Mouse (Mus musculus) neural tube, embryonic 15.5 days (tissue): Measurements from ENCODE around the gene Gm4779. TPM values are rescaled to one million over a fixed set of nuclear protein-coding genes. Genes with fewer than 3 reads are reported as not detected.
A peak's percentile ranks its signal among the peaks of the same experiment; 100 is the strongest.
"Not testable (repeated sequence)": the region's sequence is repeated elsewhere in the genome, so short reads cannot be mapped to it uniquely, and the experiment has no call there.

Source experiments
- ATAC-seq: fragments of 200-750 bp; cut with Nextera tagmentation; 2 replicates; pipeline ENCODE4 v1.8.0; 2017; ENCODE audit warnings: mild to moderate bottlenecking, moderate TSS enrichment, moderate library complexity; ENCODE audit not compliant: low FRiP score
- H3K27ac ChIP-seq: fragments of 300-500 bp; sonication (generic); replicated peaks from 2 replicates; pipeline ENCODE4 v1.5.1; 2015; ENCODE audit warnings: mild to moderate bottlenecking, inconsistent platforms
- H3K27me3 ChIP-seq: fragments of 300-500 bp; sonication (generic); replicated peaks from 2 replicates; pipeline ENCODE4 v1.6.1; 2015; ENCODE audit warnings: inconsistent platforms
- H3K36me3 ChIP-seq: fragments of 300-500 bp; sonication (generic); 2 replicates; pipeline ENCODE4 v1.6.1; 2015; ENCODE audit warnings: inconsistent platforms
- H3K4me1 ChIP-seq: fragments of 300-500 bp; sonication (generic); 2 replicates; pipeline ENCODE4 v1.6.1; 2015; ENCODE audit warnings: inconsistent platforms
- H3K4me2 ChIP-seq: fragments of 300-500 bp; sonication (generic); 2 replicates; pipeline ENCODE4 v1.6.1; 2015; ENCODE audit warnings: inconsistent platforms, mild to moderate bottlenecking, moderate library complexity
- H3K4me3 ChIP-seq: fragments of 300-500 bp; sonication (generic); replicated peaks from 2 replicates; pipeline ENCODE4 v1.5.1; 2015; ENCODE audit warnings: mild to moderate bottlenecking, inconsistent platforms
- H3K9ac ChIP-seq: fragments of 300-500 bp; sonication (generic); replicated peaks from 2 replicates; pipeline ENCODE4 v1.6.1; 2015; ENCODE audit warnings: mild to moderate bottlenecking, inconsistent platforms
- H3K9me3 ChIP-seq: fragments of 300-500 bp; sonication (generic); replicated peaks from 2 replicates; pipeline ENCODE4 v1.6.1; 2016; ENCODE audit warnings: inconsistent platforms
- WGBS: fragments of 180-500 bp; shearing (Covaris S2); methylation state at CpG from one replicate; pipeline ENCODE4 v1.1.7; 2015; ENCODE audit warnings: mixed read lengths; 5-methylcytosine and 5-hydroxymethylcytosine counted together
- polyA plus RNA-seq: library from polyadenylated mRNA; unstranded; fragments of >200 nt; fragmentation: Nextera tagmentation; extraction: Ambion mirVana; gene quantifications from 2 replicates; pipeline ENCODE4 v1.2.1, GENCODE M21; 2015

The Gm4779 gene
- polyA plus RNA-seq: 0.32 TPM in 1 of 2 replicates, not detected in the other

DNA sequence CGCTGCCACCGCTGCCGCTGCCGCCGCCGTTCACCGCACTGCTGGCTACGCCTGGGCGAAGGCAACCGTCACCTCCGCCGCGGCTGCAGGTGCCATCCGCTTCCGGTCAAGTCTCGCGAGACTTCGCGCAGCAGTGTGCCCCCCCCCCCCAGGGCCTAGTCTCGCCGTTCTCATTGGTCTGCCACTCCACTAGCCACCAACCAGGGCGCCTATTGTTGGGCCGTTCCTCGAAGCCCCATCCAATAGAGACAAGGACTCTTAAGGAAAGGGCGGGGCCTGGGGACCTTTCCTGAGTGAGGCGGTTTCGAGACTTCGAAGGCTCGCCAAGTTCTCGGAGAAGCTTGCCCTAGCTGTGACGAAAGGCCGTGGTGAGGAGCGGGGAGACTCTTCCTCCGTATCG, at the start of gene Gm4779, which contains the start of gene 8030474K03Rik:
Gm4779 (minus strand) TSS at position 82 of the 400 bp plus-strand sequence.
8030474K03Rik (plus strand) TSS at position 315 of the 400 bp plus-strand sequence.
- Histone ChIP-seq H3K4me1 (no peaks in the 10 kb centered on the region), H3K9ac (no peak within 1 kb of the TSS), H3K27me3 (0 out of 2 replicates have a peak, but pooled peaks cover 2% of the 10 kb centered on the region), H3K36me3 (no peaks in the 10 kb centered on the region), H3K27ac (no peak within 1 kb of the TSS), H3K4me3 (no peak within 1 kb of the TSS), H3K4me2 (no peak within 1 kb of the TSS), H3K9me3 (no peaks in the 10 kb centered on the region)
- WGBS: 91% methylated on average over 27 of the region's 35 CpGs
- no peak for ATAC-seq

DNA sequence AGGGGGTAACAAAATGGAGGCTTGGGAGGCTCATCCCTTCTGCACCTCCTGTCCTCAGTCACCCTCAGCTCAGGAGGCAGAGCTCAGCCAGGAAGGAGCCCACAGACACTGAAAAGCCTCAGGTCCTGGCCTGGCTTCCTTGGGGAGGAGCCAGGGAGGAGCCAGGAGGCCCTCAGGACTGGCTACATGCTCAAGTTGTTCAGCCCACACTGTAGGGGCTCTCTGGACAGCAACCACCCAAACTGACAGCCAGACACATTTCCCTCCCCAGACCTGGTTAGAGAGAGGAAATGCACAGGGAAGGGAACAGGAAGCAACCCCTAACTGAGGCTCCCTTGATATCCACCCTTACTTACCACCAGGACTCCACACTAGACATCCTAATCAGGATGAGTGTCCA, 25.8 kb upstream of the Gm4779 start:
- H3K4me1 ChIP-seq, H3K9me3 ChIP-seq, ATAC-seq, H3K4me3 ChIP-seq, H3K27ac ChIP-seq, H3K4me2 ChIP-seq, H3K9ac ChIP-seq, H3K27me3 ChIP-seq, H3K36me3 ChIP-seq: not testable (repeated sequence)

DNA sequence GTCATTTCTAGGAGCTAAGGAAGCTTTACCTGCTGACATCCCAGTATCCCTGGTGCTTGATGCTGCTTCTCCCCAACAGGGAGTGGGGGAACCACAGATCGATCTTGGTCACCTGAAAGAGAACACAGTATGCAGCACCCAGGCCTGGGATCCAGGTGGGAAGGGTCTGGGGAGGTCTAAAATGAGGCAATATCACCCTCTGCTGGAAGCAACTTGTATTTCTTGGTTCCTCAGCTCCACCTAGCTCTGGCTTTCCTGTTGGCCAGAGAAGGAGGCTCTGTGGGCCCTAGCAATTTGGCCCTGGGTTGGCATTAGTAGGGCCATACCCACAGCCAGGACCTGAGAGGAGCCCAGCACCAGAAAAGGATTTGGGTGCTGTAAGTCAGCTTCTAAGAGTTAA, 24.9 kb upstream of the Gm4779 start:
- no peak for ATAC-seq
- Histone ChIP-seq H3K9me3 (no peaks in the 10 kb centered on the region), H3K4me1 (no peaks in the 10 kb centered on the region), H3K36me3 (no peaks in the 10 kb centered on the region), H3K4me3 (no peak overlapping the region), H3K27me3 (peaks cover 11% of the 10 kb centered on the region), H3K4me2 (no peak overlapping the region), H3K9ac (no peak overlapping the region), H3K27ac (no peak overlapping the region)
- 56% methylated on average over 1 of the region's 1 CpGs for WGBS

DNA sequence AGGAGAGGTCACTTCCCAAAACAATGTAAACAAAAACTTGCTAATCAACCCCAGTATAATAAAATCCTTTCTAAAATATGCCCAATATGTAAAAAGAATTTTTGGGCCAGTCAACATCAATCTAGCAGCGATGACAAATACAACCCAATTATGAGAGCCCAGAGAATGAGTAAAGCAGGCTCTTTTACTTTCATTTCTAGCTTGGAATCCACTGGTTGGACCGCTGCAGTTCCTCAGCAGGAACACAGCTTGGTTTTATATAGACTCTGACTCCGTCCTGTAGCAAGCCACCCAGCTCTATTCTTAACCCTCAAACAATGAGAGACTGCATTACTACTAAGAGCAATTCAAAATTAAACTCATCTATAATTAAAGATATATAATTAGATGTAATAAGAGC, 17.5 kb upstream of the Gm4779 start:
- Histone ChIP-seq H3K4me3 (no peak overlapping the region), H3K9me3 (no peaks in the 10 kb centered on the region), H3K27me3 (peaks cover 4% of the 10 kb centered on the region), H3K36me3 (no peaks in the 10 kb centered on the region), H3K27ac (no peak overlapping the region), H3K9ac (no peak overlapping the region), H3K4me1 (no peaks in the 10 kb centered on the region), H3K4me2 (no peak overlapping the region)
- WGBS: 70% methylated on average over 3 of the region's 3 CpGs
- no peak for ATAC-seq

DNA sequence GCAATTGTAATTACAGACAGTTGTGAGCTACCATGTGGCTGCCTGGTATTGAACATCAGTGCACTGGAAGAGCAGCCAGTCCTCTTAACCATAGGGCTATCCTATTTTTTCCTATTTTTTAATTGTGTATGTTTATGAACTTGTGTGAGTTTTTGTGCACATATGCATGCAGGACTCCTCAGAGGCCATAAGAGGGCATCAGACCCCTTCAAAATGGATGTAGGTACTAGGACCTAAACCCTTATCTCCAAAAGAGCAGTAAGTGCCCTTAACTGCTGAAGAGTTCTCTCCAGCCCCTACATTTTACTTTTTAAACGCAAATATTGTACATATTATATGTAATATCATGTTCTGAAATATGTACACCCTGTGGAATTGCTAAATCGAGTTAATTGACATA, 11.3 kb upstream of the Gm4779 start:
- H3K9me3 ChIP-seq: no peaks in the 10 kb centered on the region
- H3K9ac ChIP-seq: no peak overlapping the region
- peaks cover 11% of the 10 kb centered on the region; the same call in 1 of the 2 replicates for H3K27me3 ChIP-seq
- H3K27ac ChIP-seq: no peak overlapping the region
- WGBS: 35% methylated on average over 2 of the region's 2 CpGs
- ATAC-seq: no peak
- no peaks in the 10 kb centered on the region for H3K36me3 ChIP-seq
- H3K4me2 ChIP-seq: no peak overlapping the region
- H3K4me1 ChIP-seq: no peaks in the 10 kb centered on the region
- H3K4me3 ChIP-seq: no peak overlapping the region

DNA sequence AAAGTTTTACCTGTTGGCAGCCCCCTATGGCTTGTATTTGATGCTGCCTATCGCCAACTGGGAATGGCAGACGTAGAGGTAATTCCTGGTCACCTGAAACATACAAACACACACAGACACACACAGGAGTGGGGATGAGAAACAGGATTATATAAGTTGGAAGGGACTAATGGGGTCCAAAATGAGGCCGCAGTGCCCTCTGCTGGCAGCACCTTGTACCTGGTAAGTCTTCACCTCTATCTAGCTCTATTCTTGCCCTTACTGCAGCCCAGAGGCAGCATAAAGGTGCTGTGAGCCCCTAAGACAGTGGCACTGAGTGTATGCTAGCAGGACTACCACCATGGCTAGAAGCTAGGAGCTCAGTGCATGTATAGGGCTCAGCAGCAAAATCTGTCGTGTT, 2.7 kb downstream of the Gm4779 start:
- H3K4me2 ChIP-seq: no peak overlapping the region
- no peak overlapping the region for H3K4me3 ChIP-seq
- no peak overlapping the region for H3K27ac ChIP-seq
- H3K4me1 ChIP-seq: no peaks in the 10 kb centered on the region
- peak; percentile 50; the same call in 1 of the 2 replicates for ATAC-seq
- no peak overlapping the region for H3K9ac ChIP-seq
- H3K9me3 ChIP-seq: no peaks in the 10 kb centered on the region
- 43% methylated on average over 4 of the region's 4 CpGs for WGBS
- no peaks in the 10 kb centered on the region for H3K36me3 ChIP-seq
- 0 out of 2 replicates have a peak, but pooled peaks cover 2% of the 10 kb centered on the region for H3K27me3 ChIP-seq

DNA sequence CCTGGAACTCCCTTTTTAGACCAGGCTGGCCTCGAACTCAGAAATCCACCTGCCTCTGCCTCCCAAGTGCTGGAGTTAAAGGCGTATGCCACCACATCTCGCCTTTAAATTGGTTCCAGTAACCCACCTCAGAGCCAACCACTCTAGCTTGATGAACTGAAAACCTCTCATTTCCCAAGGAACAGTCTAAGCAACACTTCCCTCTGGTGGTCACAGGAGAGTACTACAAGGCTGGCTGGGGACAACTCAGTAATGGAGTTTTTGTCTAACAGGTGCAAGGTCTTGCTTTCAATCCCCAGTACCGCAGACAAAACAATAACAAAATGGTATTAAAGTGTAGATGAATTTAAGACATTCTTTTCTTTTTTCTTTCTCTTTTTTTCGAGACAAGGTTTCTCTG, 22.2 kb downstream of the Gm4779 start:
- H3K4me1 ChIP-seq: no peaks in the 10 kb centered on the region

DNA sequence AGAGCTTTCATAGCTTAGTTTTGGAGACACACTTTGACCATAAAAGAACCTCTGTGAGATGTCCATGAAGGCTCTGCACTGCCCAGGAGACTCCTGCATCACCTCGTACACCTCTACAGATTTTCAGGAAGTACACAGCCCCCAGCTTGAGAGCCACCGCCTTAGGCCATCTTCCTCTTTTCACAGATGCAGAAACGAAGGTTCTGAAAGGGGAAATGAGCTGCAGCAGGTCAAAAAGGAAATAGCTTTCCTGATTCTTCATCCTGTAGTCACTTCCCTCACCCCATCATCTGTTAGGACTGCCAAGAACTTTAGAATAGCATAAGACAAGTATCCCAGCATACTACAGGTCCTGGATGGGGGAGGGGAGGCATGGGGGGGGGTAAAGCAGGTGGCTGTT, 23.9 kb downstream of the Gm4779 start:
- Histone ChIP-seq H3K4me2 (no peak overlapping the region), H3K4me3 (no peak overlapping the region), H3K9me3 (no peaks in the 10 kb centered on the region), H3K36me3 (no peaks in the 10 kb centered on the region), H3K9ac (no peak overlapping the region), H3K4me1 (no peaks in the 10 kb centered on the region), H3K27ac (no peak overlapping the region), H3K27me3 (peaks cover 7% of the 10 kb centered on the region; the same call in 1 of the 2 replicates)
- no peak for ATAC-seq
- 71% methylated on average over 3 of the region's 3 CpGs for WGBS

More for the DNA sequence above, 22.2 kb downstream of the Gm4779 start:
- Histone ChIP-seq H3K36me3 (no peaks in the 10 kb centered on the region), H3K4me2 (no peak overlapping the region), H3K9me3 (no peaks in the 10 kb centered on the region), H3K27ac (no peak overlapping the region), H3K27me3 (peaks cover 4% of the 10 kb centered on the region; the same call in 1 of the 2 replicates), H3K4me3 (no peak overlapping the region), H3K9ac (no peak overlapping the region)
- no peak for ATAC-seq
- WGBS: 44% methylated on average over 5 of the region's 5 CpGs

DNA sequence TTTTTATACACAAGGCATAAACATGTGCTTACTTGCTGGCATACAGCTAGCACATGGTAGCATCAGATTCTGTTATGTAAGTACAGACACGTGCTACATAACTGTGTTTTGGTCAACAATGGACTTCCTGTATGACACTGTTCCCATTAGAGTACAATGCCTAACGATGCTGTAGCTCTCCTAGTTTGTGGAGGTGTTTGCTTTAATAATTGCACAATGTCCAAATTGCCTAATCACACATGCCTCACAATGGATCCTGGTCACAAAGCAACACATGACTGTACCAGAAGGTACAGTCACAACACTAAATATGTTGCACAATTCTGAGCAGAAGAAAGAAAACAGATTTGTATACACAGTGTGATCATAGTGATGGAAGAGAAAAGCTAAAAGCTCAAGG, 24.7 kb downstream of the Gm4779 start:
- no peak overlapping the region for H3K9ac ChIP-seq

DNA sequence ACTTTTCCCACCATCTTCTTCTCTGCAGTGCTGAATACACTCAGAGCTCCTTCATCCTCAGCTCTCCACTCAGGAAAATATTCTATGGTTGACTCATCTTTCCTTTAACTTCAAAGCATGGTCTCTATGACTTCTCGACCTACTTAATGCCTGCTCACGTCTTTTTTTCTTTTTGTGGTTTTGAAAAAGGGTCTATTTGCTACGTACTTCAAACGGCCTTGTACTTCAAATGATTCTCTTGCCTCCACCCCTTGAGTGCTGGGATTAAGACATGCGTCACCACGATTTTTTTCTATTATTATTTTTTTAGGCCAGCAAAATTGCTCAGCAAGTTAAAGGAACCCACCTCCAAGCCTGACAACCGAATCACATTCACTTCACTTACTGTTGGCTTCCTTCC, 26.9 kb downstream of the Gm4779 start:
- no peak for ATAC-seq
- Histone ChIP-seq H3K4me1 (no peaks in the 10 kb centered on the region), H3K4me3 (no peak overlapping the region), H3K9ac (no peak overlapping the region), H3K9me3 (no peaks in the 10 kb centered on the region), H3K27me3 (0 out of 2 replicates have a peak, but pooled peaks cover 3% of the 10 kb centered on the region), H3K36me3 (no peaks in the 10 kb centered on the region), H3K4me2 (no peak overlapping the region), H3K27ac (no peak overlapping the region)
- WGBS: 79% methylated on average over 7 of the region's 7 CpGs

More for the DNA sequence above, 24.7 kb downstream of the Gm4779 start:
- Histone ChIP-seq H3K4me3 (no peak overlapping the region), H3K36me3 (no peaks in the 10 kb centered on the region), H3K27me3 (peaks cover 7% of the 10 kb centered on the region; the same call in 1 of the 2 replicates), H3K4me1 (no peaks in the 10 kb centered on the region), H3K27ac (no peak overlapping the region), H3K4me2 (no peak overlapping the region), H3K9me3 (no peaks in the 10 kb centered on the region)
- ATAC-seq: no peak
- WGBS: 62% methylated on average over 2 of the region's 2 CpGs

DNA sequence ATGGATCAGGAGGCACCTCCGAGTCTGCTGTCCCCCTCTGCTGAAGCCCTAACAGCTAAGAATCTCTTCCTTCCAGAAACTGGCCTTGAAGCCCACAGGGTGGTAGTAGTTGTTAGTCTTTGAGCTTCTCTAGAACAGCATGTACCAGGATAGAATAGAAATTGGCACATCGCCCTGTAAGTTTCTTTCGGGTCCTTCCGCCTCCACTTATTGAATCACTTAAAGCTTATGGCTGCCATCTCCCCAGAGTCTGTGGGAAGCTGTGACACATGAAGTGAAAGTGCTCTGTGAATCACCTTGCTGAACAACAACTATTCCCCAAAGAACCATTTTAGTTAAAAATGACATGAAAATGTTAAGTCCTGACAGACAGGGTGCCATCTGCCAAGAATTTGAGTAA, 29.1 kb downstream of the Gm4779 start:
- WGBS: 87% methylated on average over 4 of the region's 4 CpGs
- Histone ChIP-seq H3K4me1 (no peaks in the 10 kb centered on the region), H3K27ac (no peak overlapping the region), H3K9ac (no peak overlapping the region), H3K4me3 (no peak overlapping the region), H3K27me3 (0 out of 2 replicates have a peak, but pooled peaks cover 5% of the 10 kb centered on the region), H3K4me2 (no peak overlapping the region), H3K36me3 (no peaks in the 10 kb centered on the region), H3K9me3 (no peaks in the 10 kb centered on the region)
- no peak for ATAC-seq

DNA sequence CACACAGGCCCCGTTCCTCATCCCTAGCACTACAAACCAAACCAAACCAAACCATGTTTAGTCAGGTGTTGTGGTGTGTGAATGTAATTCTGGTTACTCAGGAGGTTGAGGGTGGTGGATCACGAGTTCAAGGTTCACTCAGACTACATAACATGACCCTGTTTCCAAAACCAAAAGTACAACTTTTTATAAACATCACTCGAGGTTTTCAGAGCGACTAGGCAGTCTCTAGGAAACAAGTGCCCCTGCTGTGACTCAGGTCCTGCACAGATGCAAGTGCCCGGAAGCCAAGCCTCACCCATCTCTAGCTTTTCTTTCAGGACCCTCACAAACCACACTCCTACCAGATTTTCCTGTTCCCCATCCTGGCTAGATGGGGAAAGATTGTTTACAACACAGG, 29.6 kb downstream of the Gm4779 start:
- Histone ChIP-seq H3K27ac (no peak overlapping the region), H3K4me3 (no peak overlapping the region), H3K36me3 (no peaks in the 10 kb centered on the region), H3K9me3 (no peaks in the 10 kb centered on the region), H3K4me1 (no peaks in the 10 kb centered on the region), H3K4me2 (no peak overlapping the region), H3K27me3 (0 out of 2 replicates have a peak, but pooled peaks cover 9% of the 10 kb centered on the region), H3K9ac (no peak overlapping the region)
- no peak for ATAC-seq
- 74% methylated on average over 5 of the region's 5 CpGs for WGBS
